ENCODE assay signal across 23 mouse cellular contexts in the genomic region with DNA sequence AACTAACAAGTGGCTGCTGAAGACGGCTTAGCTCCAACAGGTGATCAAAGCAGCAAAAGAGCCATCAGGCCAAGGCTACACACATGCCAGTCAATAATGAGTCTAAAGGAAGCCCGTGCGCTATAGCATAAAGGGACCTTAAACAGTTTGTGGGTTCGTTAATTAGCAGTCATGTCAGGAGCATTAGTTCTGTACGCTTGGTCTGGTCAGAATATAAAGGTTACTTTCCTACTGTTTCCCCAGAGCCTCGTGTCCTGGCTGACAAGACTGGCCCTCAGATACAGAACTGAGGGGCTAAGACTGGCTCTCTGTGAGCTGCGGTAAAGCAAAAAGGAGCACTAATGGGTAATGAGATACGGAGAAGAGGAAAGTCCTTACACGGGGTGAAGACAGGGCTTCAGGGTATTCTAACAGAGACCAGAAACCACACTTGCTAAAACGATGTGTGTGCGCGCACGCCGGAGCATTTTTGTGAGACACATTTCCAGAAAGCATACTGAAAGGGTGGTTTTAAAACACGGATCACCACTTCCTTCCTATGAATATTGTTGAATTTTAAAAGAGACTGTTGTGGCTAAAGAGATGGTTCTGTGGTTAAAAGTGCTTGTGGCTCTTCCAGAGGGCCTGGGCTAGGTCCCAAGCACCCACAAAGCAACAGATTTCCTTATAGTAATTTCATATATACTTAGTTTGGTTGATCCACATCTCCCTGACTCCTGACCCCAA. TPM values are rescaled to one million over a fixed set of nuclear protein-coding genes. Genes with fewer than 3 reads are reported as not detected.
DNase-seq lines count a peak whose midpoint lies in the region; ATAC-seq lines count a peak whose summit lies in the region.
"Had no signal": no experiment of that assay in that cellular context is flagged by ENCODE, and none has a peak within 500 bp of the region (broad histone marks: within the 10 kb centered on the region; RNA-seq: fewer than 3 reads in every experiment).

No protein-coding gene starts in this region.

- H3K9ac ChIP-seq in hindbrain, embryonic 14.5 days = no peak overlapping the region
- H3K9ac ChIP-seq in hindbrain, embryonic 12.5 days = no peak overlapping the region
- H3K9ac ChIP-seq in forebrain, embryonic 14.5 days (ENCODE audit: low read length) = no peak overlapping the region
- H3K9ac ChIP-seq: heart, embryonic 15.5 days; intestine, embryonic 15.5 days; limb, embryonic 12.5 days; liver, embryonic 12.5 days; neural tube, embryonic 13.5 days had no signal

- no peaks in the 10 kb centered on the region for H3K4me1 ChIP-seq in hindbrain, embryonic 14.5 days (replicated peaks; ENCODE audit: control insufficient read depth, insufficient read depth, low read length)
- H3K4me1 ChIP-seq in hindbrain, embryonic 12.5 days = 0 out of 2 replicates have a peak, but pooled peaks cover 8% of the 10 kb centered on the region
- H3K4me1 ChIP-seq in forebrain, embryonic 14.5 days (ENCODE audit: control insufficient read depth, insufficient read depth, low read length) = 0 out of 2 replicates have a peak, but pooled peaks cover 3% of the 10 kb centered on the region
- H3K4me1 ChIP-seq: heart, embryonic 15.5 days; intestine, embryonic 15.5 days; liver, embryonic 12.5 days had no signal

- no peak overlapping the region for H3K27ac ChIP-seq in hindbrain, embryonic 14.5 days
- H3K27ac ChIP-seq in hindbrain, embryonic 12.5 days = no peak overlapping the region
- H3K27ac ChIP-seq in forebrain, embryonic 14.5 days (ENCODE audit: low read depth, low read length) = no peak overlapping the region
- H3K27ac ChIP-seq: heart, embryonic 15.5 days; intestine, embryonic 15.5 days; limb, embryonic 12.5 days; liver, embryonic 12.5 days; neural tube, embryonic 13.5 days had no signal

- H3K4me3 ChIP-seq in hindbrain, embryonic 14.5 days (replicated peaks; ENCODE audit: low read length) = no peak overlapping the region
- no peak overlapping the region for H3K4me3 ChIP-seq in hindbrain, embryonic 12.5 days
- H3K4me3 ChIP-seq in forebrain, embryonic 14.5 days (ENCODE audit: low read depth, low read length) = no peak overlapping the region
- H3K4me3 ChIP-seq: erythroblast, embryonic 14.5 days; heart, embryonic 15.5 days; intestine, embryonic 15.5 days; limb, embryonic 12.5 days; liver, embryonic 12.5 days; neural tube, embryonic 13.5 days had no signal

- no peaks in the 10 kb centered on the region for H3K27me3 ChIP-seq in hindbrain, embryonic 14.5 days (ENCODE audit: control insufficient read depth, insufficient read depth, low read length)
- H3K27me3 ChIP-seq in hindbrain, embryonic 12.5 days = no peaks in the 10 kb centered on the region
- H3K27me3 ChIP-seq in forebrain, embryonic 14.5 days (replicated peaks; ENCODE audit: control insufficient read depth, insufficient read depth, low read length) = no peaks in the 10 kb centered on the region
- H3K27me3 ChIP-seq: heart, embryonic 15.5 days; intestine, embryonic 15.5 days; limb, embryonic 12.5 days; liver, embryonic 12.5 days; neural tube, embryonic 13.5 days; Patski had no signal

- H3K36me3 ChIP-seq in hindbrain, embryonic 14.5 days (replicated peaks; ENCODE audit: control insufficient read depth, insufficient read depth) = peaks cover 26% of the 10 kb centered on the region
- H3K36me3 ChIP-seq in hindbrain, embryonic 12.5 days = peaks cover 21% of the 10 kb centered on the region
- H3K36me3 ChIP-seq in forebrain, embryonic 14.5 days (ENCODE audit: control insufficient read depth, insufficient read depth, low read length) = peaks cover 11% of the 10 kb centered on the region; the same call in 1 of the 2 replicates

- 79% methylated on average over 15 of the region's 15 CpGs for WGBS in hindbrain, embryonic 14.5 days
- 85% methylated on average over 15 of the region's 15 CpGs for WGBS in hindbrain, embryonic 12.5 days
- 33% methylated on average over 15 of the region's 15 CpGs for WGBS in forebrain, embryonic 14.5 days

- no peaks in the 10 kb centered on the region for H3K9me3 ChIP-seq in hindbrain, embryonic 14.5 days (ENCODE audit: control insufficient read depth, low read length)
- no peaks in the 10 kb centered on the region for H3K9me3 ChIP-seq in hindbrain, embryonic 12.5 days (replicated peaks)
- no peaks in the 10 kb centered on the region for H3K9me3 ChIP-seq in forebrain, embryonic 14.5 days (replicated peaks; ENCODE audit: control insufficient read depth, low read length)
- H3K9me3 ChIP-seq: heart, embryonic 15.5 days; intestine, embryonic 15.5 days; limb, embryonic 12.5 days; liver, embryonic 12.5 days; neural tube, embryonic 13.5 days had no signal

- H3K4me2 ChIP-seq in hindbrain, embryonic 14.5 days (replicated peaks) = no peak overlapping the region
- no peak overlapping the region for H3K4me2 ChIP-seq in hindbrain, embryonic 12.5 days (replicated peaks)
- H3K4me2 ChIP-seq in forebrain, embryonic 14.5 days (ENCODE audit: low read length) = no peak overlapping the region
- H3K4me2 ChIP-seq: heart, embryonic 15.5 days; intestine, embryonic 15.5 days; limb, embryonic 12.5 days; liver, embryonic 12.5 days; midbrain, embryonic 11.5 days; neural tube, embryonic 13.5 days had no signal

- no peak for DNase-seq in hindbrain, embryonic 14.5 days (ENCODE audit: low spot score)
- peak; percentile 16 for DNase-seq in forebrain, embryonic 14.5 days (ENCODE audit: low spot score)
- DNase-seq in testis, postnatal 14 days (ENCODE audit: low spot score) = no peak
- DNase-seq: B cell, adult 2 months; cerebellum, adult 2 months; gastrocnemius, postnatal 25 days; kidney, postnatal 36 days; layer of hippocampus, adult 9-11 months; lung, adult 2 months; right cerebral cortex, postnatal 25 days; thymus, adult 18-20 months had no signal

- ATAC-seq in hindbrain, embryonic 14.5 days (ENCODE audit: low FRiP score) = 0 out of 2 replicates have a peak, but pooled peaks have one; percentile 46
- no peak for ATAC-seq in hindbrain, embryonic 12.5 days (ENCODE audit: low FRiP score)
- ATAC-seq in CD4-positive, CD25-positive, alpha-beta regulatory T cell, adult 4 months = peak; percentile 22
- ATAC-seq in forebrain, embryonic 14.5 days = peak; percentile 57
- 0 out of 2 replicates have a peak, but pooled peaks have one; percentile 26 for ATAC-seq in megakaryocyte-erythroid progenitor cell, adult 5-6 weeks (replicated peaks; ENCODE audit: low FRiP score, low TSS enrichment, poor library complexity, severe bottlenecking)
- no peak for ATAC-seq in frontal cortex, adult (ENCODE audit: low TSS enrichment)
- ATAC-seq: intestine, embryonic 15.5 days; liver, embryonic 12.5 days; Patski had no signal

RNA-seq across cellular contexts. Expression of a gene that starts 29.0 kb away (rescaled TPM):
- polyA plus RNA-seq in hindbrain, embryonic 14.5 days (2014; fragmentation: Nextera tagmentation; extraction: Ambion mirVana) = 9.1 and 10.2 TPM in 2 replicates
- polyA plus RNA-seq in hindbrain, embryonic 12.5 days (2016; fragmentation: Nextera tagmentation; extraction: Ambion mirVana) = 11.1 and 11.6 TPM in 2 replicates
- polyA plus RNA-seq in CD4-positive, CD25-positive, alpha-beta regulatory T cell, adult 4 months (2017; shearing (Covaris generic)) = 100 to 1,000 TPM in 1 of 2 experiments, 10 to 100 TPM in 1; 81.1 to 109 TPM
- polyA plus RNA-seq in forebrain, embryonic 14.5 days (2014; fragmentation: Nextera tagmentation; extraction: Ambion mirVana) = 7.2 TPM in 2 replicates
- 59.1 and 69.6 TPM in 2 replicates for total RNA-seq in megakaryocyte-erythroid progenitor cell, adult 5-6 weeks (2014; fragmentation: Nextera tagmentation)
- total RNA-seq in megakaryocyte-erythroid progenitor cell, adult 5-6 weeks (2017) = 61.5 and 69.9 TPM in 2 replicates

Comparison
In these comparisons a context has a peak if more than half of its experiments do, and no peak if none do; other contexts are left out.
1. ATAC-seq: peak in hindbrain, embryonic 14.5 days (single experiment), CD4-positive, CD25-positive, alpha-beta regulatory T cell, adult 4 months (single experiment), forebrain, embryonic 14.5 days (single experiment) and megakaryocyte-erythroid progenitor cell, adult 5-6 weeks (single experiment); none in hindbrain, embryonic 12.5 days (single experiment) and frontal cortex, adult (single experiment).